Mouse (Mus musculus) MEL (cell line): ENCODE measurements around the gene Arid1a. TPM values are rescaled to one million over a fixed set of nuclear protein-coding genes. Genes with fewer than 3 reads are reported as not detected.

ENCODE experiments used
- DNase-seq: peaks from one replicate; pipeline ENCODE4 v3.0.0; 2011; ENCODE audit warnings: low read depth, low spot score
- H3K27ac ChIP-seq: 2 replicates; pipeline ENCODE4 v1.5.1; 2012; ENCODE audit warnings: low read depth, mild to moderate bottlenecking, control low read depth, low read length, moderate library complexity; ENCODE audit not compliant: control insufficient read depth
- H3K27me3 ChIP-seq, 2 experiments: fragments of 150-350 bp in 1 of 2; sonication (generic) in 1 of 2; 2 replicates each; pipeline ENCODE4 v1.6.1; 2012; ENCODE audit warnings: low read length in 2 of 2, mild to moderate bottlenecking in 2 of 2, improper control_type of control experiment in 1 of 2, moderate library complexity in 1 of 2; ENCODE audit not compliant: insufficient read depth in 2 of 2, control insufficient read depth in 1 of 2
- H3K36me3 ChIP-seq, 2 experiments: 2 replicates each; pipeline ENCODE4 v1.6.1; 2012 to 2014; ENCODE audit warnings: low read length in 2 of 2, improper control_type of control experiment in 1 of 2, inconsistent platforms in 1 of 2, mild to moderate bottlenecking in 1 of 2; ENCODE audit not compliant: insufficient read depth in 2 of 2, control insufficient read depth in 1 of 2
- H3K4me1 ChIP-seq, 2 experiments: fragments of 150-350 bp in 1 of 2; sonication (generic) in 1 of 2; 2 replicates each; pipeline ENCODE4 v1.6.1; 2012; ENCODE audit warnings: low read length in 2 of 2, improper control_type of control experiment in 1 of 2, mild to moderate bottlenecking in 1 of 2; ENCODE audit not compliant: insufficient read depth in 2 of 2, control insufficient read depth in 1 of 2
- H3K4me3 ChIP-seq, 2 experiments: fragments of 150-350 bp in 1 of 2; sonication (generic) in 1 of 2; 2 replicates each; pipeline ENCODE4 v1.5.1; 2012; ENCODE audit warnings: low read depth in 2 of 2, low read length in 2 of 2, mild to moderate bottlenecking in 2 of 2, moderate library complexity in 2 of 2, control low read depth in 1 of 2, improper control_type of control experiment in 1 of 2; ENCODE audit not compliant: control insufficient read depth in 1 of 2, insufficient read depth in 1 of 2
- H3K79me2 ChIP-seq: 2 replicates; pipeline ENCODE4 v1.6.1; 2012; ENCODE audit warnings: mild to moderate bottlenecking, low read length, moderate library complexity; ENCODE audit not compliant: control insufficient read depth, poor library complexity, insufficient read depth
- H3K9ac ChIP-seq: 2 replicates; pipeline ENCODE4 v1.6.1; 2012; ENCODE audit warnings: low read depth, mild to moderate bottlenecking, control low read depth, low read length, moderate library complexity; ENCODE audit not compliant: control insufficient read depth, poor library complexity, severe bottlenecking
- H3K9me3 ChIP-seq: fragments of 150-350 bp; sonication (generic); replicated peaks from 2 replicates; pipeline ENCODE4 v1.6.1; 2012; ENCODE audit warnings: mild to moderate bottlenecking, low read length, improper control_type of control experiment, moderate library complexity; ENCODE audit not compliant: insufficient read depth
- BHLHE40 ChIP-seq: IDR thresholded peaks from 2 replicates; pipeline ENCODE4 v1.6.1; 2012; ENCODE audit warnings: low read depth, mild to moderate bottlenecking, inconsistent platforms, low read length, improper control_type of control experiment, borderline replicate concordance
- CTCF ChIP-seq, 3 experiments: IDR thresholded peaks in 2 of 3; conservative IDR thresholded peaks in 1 of 3; 2 replicates each; pipeline ENCODE4 v1.5.1; 2011 to 2012; ENCODE audit warnings: low read length in 3 of 3, low read depth in 2 of 3, mild to moderate bottlenecking in 2 of 3, improper control_type of control experiment in 1 of 3, inconsistent platforms in 1 of 3, mixed read lengths in 1 of 3, moderate library complexity in 1 of 3; ENCODE audit not compliant: control insufficient read depth in 1 of 3, insufficient read depth in 1 of 3, poor library complexity in 1 of 3, severe bottlenecking in 1 of 3
- ETS1 ChIP-seq: IDR thresholded peaks from 2 replicates; pipeline ENCODE4 v1.6.1; 2012; ENCODE audit warnings: low read depth, mild to moderate bottlenecking, inconsistent platforms, low read length, improper control_type of control experiment, moderate library complexity
- GATA1 ChIP-seq: IDR thresholded peaks from 2 replicates; pipeline ENCODE4 v1.6.1; 2011; ENCODE audit warnings: low read depth, low read length, improper control_type of control experiment
- KAT2A ChIP-seq: conservative IDR thresholded peaks from 2 replicates; pipeline ENCODE4 v1.6.1; 2012; ENCODE audit warnings: low read depth, low read length, improper control_type of control experiment, inconsistent platforms
- MAFK ChIP-seq: IDR thresholded peaks from 2 replicates; pipeline ENCODE4 v1.6.1; 2011; ENCODE audit warnings: low read depth, mild to moderate bottlenecking, low read length, improper control_type of control experiment, borderline replicate concordance
- MAZ ChIP-seq: IDR thresholded peaks from 2 replicates; pipeline ENCODE4 v1.6.1; 2012; ENCODE audit warnings: low read depth, mild to moderate bottlenecking, inconsistent platforms, low read length, improper control_type of control experiment
- MXI1 ChIP-seq: IDR thresholded peaks from 2 replicates; pipeline ENCODE4 v1.6.1; 2011; ENCODE audit warnings: mild to moderate bottlenecking, low read depth, low read length, improper control_type of control experiment
- NRF1 ChIP-seq: IDR thresholded peaks from 2 replicates; pipeline ENCODE4 v1.6.1; 2014; ENCODE audit warnings: low read depth, mild to moderate bottlenecking, inconsistent platforms, low read length, improper control_type of control experiment, moderate library complexity; ENCODE audit not compliant: poor library complexity, insufficient read depth, severe bottlenecking
- POLR2A ChIP-seq, 2 experiments: IDR thresholded peaks; 2 replicates each; pipeline ENCODE4 v1.6.1; 2011 to 2012; ENCODE audit warnings: low read length in 2 of 2, mild to moderate bottlenecking in 2 of 2, control low read depth in 1 of 2, improper control_type of control experiment in 1 of 2, low read depth in 1 of 2, moderate library complexity in 1 of 2; ENCODE audit not compliant: control insufficient read depth in 1 of 2, insufficient read depth in 1 of 2, poor library complexity in 1 of 2
- POLR2AphosphoS2 ChIP-seq: IDR thresholded peaks from 2 replicates; pipeline ENCODE4 v1.6.1; 2011; ENCODE audit warnings: low read length, improper control_type of control experiment
- POLR2AphosphoS5 ChIP-seq: IDR thresholded peaks from 2 replicates; pipeline ENCODE4 v1.6.1; 2012; ENCODE audit warnings: low read depth, borderline replicate concordance, mild to moderate bottlenecking, inconsistent platforms, low read length, moderate library complexity, mixed read lengths
- RAD21 ChIP-seq: IDR thresholded peaks from 2 replicates; pipeline ENCODE4 v1.6.1; 2011; ENCODE audit warnings: mild to moderate bottlenecking, low read depth, low read length, improper control_type of control experiment
- TAL1 ChIP-seq: IDR thresholded peaks from 2 replicates; pipeline ENCODE4 v1.6.1; 2012; ENCODE audit warnings: mild to moderate bottlenecking, inconsistent platforms, low read length, moderate library complexity, mixed read lengths
- ZC3H11A ChIP-seq: IDR thresholded peaks from 2 replicates; pipeline ENCODE4 v1.6.1; 2012; ENCODE audit warnings: low read depth, mild to moderate bottlenecking, inconsistent platforms, low read length, improper control_type of control experiment
- ZKSCAN1 ChIP-seq: IDR thresholded peaks from 2 replicates; pipeline ENCODE4 v1.6.1; 2012; ENCODE audit warnings: low read depth, mild to moderate bottlenecking, inconsistent platforms, low read length, improper control_type of control experiment, moderate library complexity
- ZNF384 ChIP-seq: IDR thresholded peaks from 2 replicates; pipeline ENCODE4 v1.6.1; 2012; ENCODE audit warnings: low read depth, mild to moderate bottlenecking, inconsistent platforms, low read length, improper control_type of control experiment
- polyA plus RNA-seq, 2 experiments: library from polyadenylated mRNA; stranded (reverse) in 1 of 2; unstranded in 1 of 2; fragments of >175 nt in 1 of 2; fragments of >200 nt in 1 of 2; gene quantifications; 2 replicates each; pipeline versions ENCODE4 v1.2.1 to v1.2.4; 2012; ENCODE audit warnings: low replicate concordance in 2 of 2, low read depth in 1 of 2; ENCODE audit not compliant: insufficient read length in 2 of 2, insufficient read depth in 1 of 2, missing spikeins in 1 of 2
- total RNA-seq: library from RNA; depleted of rRNA; stranded (reverse); fragments of 300-350 nt; gene quantifications from 2 replicates; pipeline ENCODE4 v1.2.3, GENCODE M21; 2012

Gene Arid1a
- total and polyA plus RNA-seq, 3 experiments = 18.1 to 83.3 (median 70.6) TPM

DNA sequence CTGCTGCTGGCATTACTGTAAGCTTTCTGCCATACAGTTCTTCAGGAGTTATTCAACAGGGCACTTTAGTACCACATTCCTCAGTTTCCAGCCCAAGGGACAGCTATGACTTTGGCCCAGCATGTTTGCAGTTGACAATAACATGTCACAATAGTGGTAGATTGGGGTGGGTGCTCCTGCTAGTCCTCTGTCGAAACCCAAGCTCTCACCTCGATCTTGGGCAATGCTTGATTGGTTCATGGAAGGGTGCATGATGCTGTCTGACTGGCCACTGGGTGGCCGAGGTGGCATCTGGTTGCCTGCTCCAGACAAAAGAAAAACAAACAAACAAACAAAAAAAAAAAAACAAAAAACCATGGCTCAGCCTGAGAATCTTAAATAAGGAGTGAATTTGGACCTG, 61.2 kb downstream of the Arid1a start:
- Histone ChIP-seq H3K9me3 (no peaks in the 10 kb centered on the region), H3K36me3 (peaks cover 0 to 42% of the 10 kb centered on the region in 2 experiments; a peak in 2 of 4 replicates), H3K27me3 (no peaks in the 10 kb centered on the region), H3K4me1 (no peaks in the 10 kb centered on the region), H3K27ac (no peak overlapping the region), H3K79me2 (no peaks in the 10 kb centered on the region; the same call in 1 of the 2 replicates), H3K9ac (no peak overlapping the region), H3K4me3 (no peak overlapping the region)
- TF ChIP-seq GATA1 = no peak
- no peak for TF ChIP-seq NRF1
- TF ChIP-seq POLR2AphosphoS5 = no peak
- no peak for TF ChIP-seq ETS1
- no peak for TF ChIP-seq CTCF (IDR thresholded peaks at IDR 0.05 in 2 of 3, conservative IDR thresholded peaks at IDR 0.05 in 1 of 3; ENCODE audit: control insufficient read depth in 1 of 3, insufficient read depth in 1 of 3, low read depth in 2 of 3, low read length in 3 of 3, poor library complexity in 1 of 3, severe bottlenecking in 1 of 3)
- no peak for TF ChIP-seq KAT2A
- no peak for TF ChIP-seq POLR2A (IDR thresholded peaks at IDR 0.05; ENCODE audit: control insufficient read depth in 1 of 2, insufficient read depth in 1 of 2, low read depth in 1 of 2, low read length in 2 of 2, poor library complexity in 1 of 2)
- no peak for TF ChIP-seq ZNF384
- TF ChIP-seq ZKSCAN1 = no peak
- no peak for TF ChIP-seq ZC3H11A
- DNase-seq = no peak

DNA sequence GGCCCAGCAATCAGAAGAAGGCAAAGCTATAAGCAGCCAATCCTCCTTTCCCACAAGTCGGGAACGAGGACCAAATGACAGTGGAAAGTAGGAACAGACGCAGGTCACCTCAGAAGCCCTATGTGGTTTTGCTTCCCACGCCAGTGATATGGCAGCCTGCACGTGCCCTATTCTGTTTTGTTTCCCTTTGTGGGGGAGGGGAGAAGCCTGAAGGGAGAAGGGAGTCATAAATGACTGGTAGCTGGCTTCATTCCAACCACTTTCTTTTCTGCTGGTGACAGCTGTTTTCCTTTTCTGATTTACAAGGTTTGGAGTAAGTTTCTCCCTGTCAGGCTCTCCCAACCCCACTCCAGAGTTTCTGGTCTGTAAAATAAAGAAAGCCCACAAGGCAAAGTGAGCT, 66.3 kb downstream of the Arid1a start:
- Histone ChIP-seq H3K36me3 (peaks cover 0 to 46% of the 10 kb centered on the region in 2 experiments; a peak in 2 of 4 replicates), H3K79me2 (peaks cover 1% of the 10 kb centered on the region; the same call in 1 of the 2 replicates), H3K27ac (no peak overlapping the region), H3K4me1 (no peaks in the 10 kb centered on the region), H3K27me3 (no peaks in the 10 kb centered on the region), H3K9me3 (no peaks in the 10 kb centered on the region), H3K4me3 (no peak overlapping the region), H3K9ac (no peak overlapping the region)
- no peak for TF ChIP-seq RAD21
- peak; percentile 72; the same call in 1 of the 2 replicates for TF ChIP-seq BHLHE40
- TF ChIP-seq POLR2AphosphoS2 = no peak
- no peak for TF ChIP-seq TAL1
- TF ChIP-seq MAZ = no peak
- TF ChIP-seq MXI1 = no peak
- TF ChIP-seq MAFK = no peak
- TF ChIP-seq GATA1 = no peak
- no peak for DNase-seq
